In genomic region chr7:126471361-126471760, GRCm38 (mm10) we compare ENCODE assay signal across 24 mouse cellular contexts. TPM values are rescaled to one million over a fixed set of nuclear protein-coding genes. Genes with fewer than 3 reads are reported as not detected.
DNase-seq lines count a peak whose midpoint lies in the region; ATAC-seq and TF ChIP-seq lines count a peak whose summit lies in the region.
"Had no signal": no experiment of that assay in that cellular context is flagged by ENCODE, and none has a peak within 500 bp of the region (broad histone marks: within the 10 kb centered on the region; RNA-seq: fewer than 3 reads in every experiment).

No protein-coding gene starts in this region.

- WGBS in limb, embryonic 12.5 days, result 93% methylated on average over 5 of the region's 5 CpGs
- WGBS in limb, embryonic 10.5 days, result 92% methylated on average over 5 of the region's 5 CpGs
- 78% methylated on average over 5 of the region's 5 CpGs for WGBS in liver, postnatal 0 days (ENCODE audit: insufficient replicate concordance)

- no peak for TF ChIP-seq EP300 in liver, postnatal 0 days (IDR thresholded peaks at IDR 0.05; ENCODE audit: low read depth)

- H3K4me2 ChIP-seq in limb, embryonic 12.5 days, result no peak overlapping the region
- H3K4me2 ChIP-seq in liver, postnatal 0 days (ENCODE audit: low read depth, low read length), result peak overlapping the region; percentile 98; the same call in 1 of the 2 replicates
- H3K4me2 ChIP-seq: embryonic facial prominence, embryonic 12.5 days; forebrain, embryonic 12.5 days; forebrain, embryonic 15.5 days; heart, embryonic 12.5 days; heart, embryonic 15.5 days; hindbrain, embryonic 13.5 days had no signal

- no peak for TF ChIP-seq CTCF in liver, postnatal 0 days (IDR thresholded peaks at IDR 0.05; ENCODE audit: low read depth)

- no peaks in the 10 kb centered on the region for H3K9me3 ChIP-seq in limb, embryonic 12.5 days
- no peaks in the 10 kb centered on the region for H3K9me3 ChIP-seq in limb, embryonic 10.5 days (replicated peaks)
- no peaks in the 10 kb centered on the region for H3K9me3 ChIP-seq in megakaryocyte, embryonic 14.5 days
- no peaks in the 10 kb centered on the region for H3K9me3 ChIP-seq in liver, postnatal 0 days (ENCODE audit: low read length)
- H3K9me3 ChIP-seq: embryonic facial prominence, embryonic 12.5 days; forebrain, embryonic 12.5 days; forebrain, embryonic 15.5 days; heart, embryonic 12.5 days; heart, embryonic 15.5 days; hindbrain, embryonic 10.5 days; hindbrain, embryonic 13.5 days had no signal

- H3K9ac ChIP-seq in limb, embryonic 12.5 days (replicated peaks), result 0 out of 2 replicates have a peak overlapping the region, but pooled peaks have one; percentile 23
- H3K9ac ChIP-seq in liver, postnatal 0 days (replicated peaks), result no peak overlapping the region
- H3K9ac ChIP-seq: embryonic facial prominence, embryonic 12.5 days; forebrain, embryonic 12.5 days; forebrain, embryonic 15.5 days; heart, embryonic 12.5 days; heart, embryonic 15.5 days had no signal

- H3K4me3 ChIP-seq in limb, embryonic 12.5 days (replicated peaks), result no peak overlapping the region
- no peak overlapping the region for H3K4me3 ChIP-seq in limb, embryonic 10.5 days
- H3K4me3 ChIP-seq in megakaryocyte, embryonic 14.5 days (replicated peaks), result peak overlapping the region; percentile 98
- H3K4me3 ChIP-seq in liver, postnatal 0 days (ENCODE audit: low read depth, low read length), result no peak overlapping the region
- H3K4me3 ChIP-seq: embryonic facial prominence, embryonic 12.5 days; erythroblast, embryonic 14.5 days; forebrain, embryonic 12.5 days; forebrain, embryonic 15.5 days; heart, embryonic 12.5 days; heart, embryonic 15.5 days; hindbrain, embryonic 13.5 days had no signal

- no peak overlapping the region for H3K27ac ChIP-seq in limb, embryonic 12.5 days
- H3K27ac ChIP-seq in limb, embryonic 10.5 days, result no peak overlapping the region
- H3K27ac ChIP-seq in liver, postnatal 0 days (ENCODE audit: low read depth), result no peak overlapping the region
- H3K27ac ChIP-seq: embryonic facial prominence, embryonic 12.5 days; forebrain, embryonic 12.5 days; forebrain, embryonic 15.5 days; heart, embryonic 15.5 days; hindbrain, embryonic 10.5 days; hindbrain, embryonic 13.5 days had no signal

- DNase-seq in limb, embryonic 10.5 days (ENCODE audit: low spot score), result no peak
- DNase-seq in liver, postnatal 0 days, result no peak
- no peak for DNase-seq in retina, embryonic 14.5 days (ENCODE audit: low spot score)
- DNase-seq: adrenal gland, adult 2 months; adrenal gland, postnatal 14 days; B cell, adult 2 months; cerebellum, adult 11-12 months; cerebellum, postnatal 14 days; heart, adult 18-20 months; heart, postnatal 10 days; heart, postnatal 36 days had no signal

- H3K36me3 ChIP-seq in limb, embryonic 12.5 days, result peaks cover 67% of the 10 kb centered on the region
- H3K36me3 ChIP-seq in limb, embryonic 10.5 days, result peaks cover 69% of the 10 kb centered on the region
- peaks cover 73% of the 10 kb centered on the region for H3K36me3 ChIP-seq in megakaryocyte, embryonic 14.5 days (replicated peaks; ENCODE audit: low read length)
- H3K36me3 ChIP-seq in liver, postnatal 0 days (replicated peaks; ENCODE audit: insufficient read depth, low read length), result peaks cover 45% of the 10 kb centered on the region

- ATAC-seq in limb, embryonic 12.5 days (ENCODE audit: insufficient number of reproducible peaks, insufficient read depth, low FRiP score, low TSS enrichment, low read depth), result no peak
- ATAC-seq in megakaryocyte, adult 5-6 weeks (ENCODE audit: poor library complexity, severe bottlenecking), result no peak
- ATAC-seq in liver, postnatal 0 days, result no peak
- ATAC-seq: CD4-positive, CD25-positive, alpha-beta regulatory T cell, adult 4 months; forebrain, embryonic 15.5 days; hindbrain, embryonic 16.5 days had no signal

- H3K4me1 ChIP-seq in limb, embryonic 12.5 days (replicated peaks), result peaks cover 19% of the 10 kb centered on the region
- H3K4me1 ChIP-seq in limb, embryonic 10.5 days, result peaks cover 23% of the 10 kb centered on the region
- H3K4me1 ChIP-seq in megakaryocyte, embryonic 14.5 days, result peaks cover 92% of the 10 kb centered on the region
- peaks cover 33% of the 10 kb centered on the region for H3K4me1 ChIP-seq in liver, postnatal 0 days (ENCODE audit: insufficient read depth)

- no peaks in the 10 kb centered on the region for H3K27me3 ChIP-seq in limb, embryonic 12.5 days
- no peaks in the 10 kb centered on the region for H3K27me3 ChIP-seq in limb, embryonic 10.5 days (ENCODE audit: low read depth, poor library complexity, severe bottlenecking)
- H3K27me3 ChIP-seq in megakaryocyte, embryonic 14.5 days (replicated peaks), result no peaks in the 10 kb centered on the region
- no peaks in the 10 kb centered on the region for H3K27me3 ChIP-seq in liver, postnatal 0 days (ENCODE audit: insufficient read depth, low read length)
- H3K27me3 ChIP-seq: embryonic facial prominence, embryonic 12.5 days; forebrain, embryonic 12.5 days; forebrain, embryonic 15.5 days; heart, embryonic 12.5 days; heart, embryonic 15.5 days; hindbrain, embryonic 13.5 days had no signal

RNA-seq across cellular contexts. Expression of gene Sh2b1, which starts 3.9 kb away (rescaled TPM):
- polyA plus RNA-seq in limb, embryonic 12.5 days (2016; fragmentation: Nextera tagmentation; extraction: Ambion mirVana), result 57.8 and 59.9 TPM in 2 replicates
- polyA plus RNA-seq in limb, embryonic 10.5 days (2016; fragmentation: Nextera tagmentation; extraction: Ambion mirVana), result 55.1 and 62.5 TPM in 2 replicates
- polyA plus RNA-seq in megakaryocyte, embryonic 14.5 days (2012; ENCODE audit: insufficient read depth, low replicate concordance), result 94.0 and 146 TPM in 2 replicates
- total RNA-seq in megakaryocyte, adult 5-6 weeks (2015), result 18.2 and 20.6 TPM in 2 replicates
- 9.9 and 10.6 TPM in 2 replicates for total RNA-seq in megakaryocyte, adult 5-6 weeks (2017)
- 13.5 and 13.7 TPM in 2 replicates for polyA plus RNA-seq in liver, postnatal 0 days (2015; fragmentation: Nextera tagmentation; extraction: Ambion mirVana)

RNA-seq across cellular contexts. Expression of gene Atp2a1, which starts 8.5 kb away (rescaled TPM):
- 52.5 and 54.1 TPM in 2 replicates for polyA plus RNA-seq in limb, embryonic 12.5 days (2016; fragmentation: Nextera tagmentation; extraction: Ambion mirVana)
- 0.59 and 5.3 TPM in 2 replicates for polyA plus RNA-seq in limb, embryonic 10.5 days (2016; fragmentation: Nextera tagmentation; extraction: Ambion mirVana)
- polyA plus RNA-seq in megakaryocyte, embryonic 14.5 days (2012; ENCODE audit: insufficient read depth, low replicate concordance), result 1.1 and 1.4 TPM in 2 replicates
- total RNA-seq in megakaryocyte, adult 5-6 weeks (2015), result 0.07 and 0.52 TPM in 2 replicates
- total RNA-seq in megakaryocyte, adult 5-6 weeks (2017), result not detected in 2 replicates
- 2.2 and 34.1 TPM in 2 replicates for polyA plus RNA-seq in liver, postnatal 0 days (2015; fragmentation: Nextera tagmentation; extraction: Ambion mirVana)
- total RNA-seq: adrenal gland, adult 2 months had no signal
- polyA plus RNA-seq: adrenal gland, adult 2 months; erythroblast, embryonic 14.5 days had no signal

RNA-seq across cellular contexts. Expression of gene Tufm, which starts 15.8 kb away (rescaled TPM):
- 137 and 140 TPM in 2 replicates for polyA plus RNA-seq in limb, embryonic 12.5 days (2016; fragmentation: Nextera tagmentation; extraction: Ambion mirVana)
- 182 and 207 TPM in 2 replicates for polyA plus RNA-seq in limb, embryonic 10.5 days (2016; fragmentation: Nextera tagmentation; extraction: Ambion mirVana)
- 19.3 and 43.5 TPM in 2 replicates for polyA plus RNA-seq in megakaryocyte, embryonic 14.5 days (2012; ENCODE audit: insufficient read depth, low replicate concordance)
- total RNA-seq in megakaryocyte, adult 5-6 weeks (2015), result 40.2 and 44.3 TPM in 2 replicates
- 33.8 and 44.9 TPM in 2 replicates for total RNA-seq in megakaryocyte, adult 5-6 weeks (2017)
- polyA plus RNA-seq in liver, postnatal 0 days (2015; fragmentation: Nextera tagmentation; extraction: Ambion mirVana), result 57.6 and 57.7 TPM in 2 replicates

RNA-seq across cellular contexts. Expression of gene Atxn2l, which starts 31.9 kb away (rescaled TPM):
- 59.6 and 65.8 TPM in 2 replicates for polyA plus RNA-seq in limb, embryonic 12.5 days (2016; fragmentation: Nextera tagmentation; extraction: Ambion mirVana)
- polyA plus RNA-seq in limb, embryonic 10.5 days (2016; fragmentation: Nextera tagmentation; extraction: Ambion mirVana), result 60.6 and 62.5 TPM in 2 replicates
- 956 and 1,090 TPM in 2 replicates for polyA plus RNA-seq in megakaryocyte, embryonic 14.5 days (2012; ENCODE audit: insufficient read depth, low replicate concordance)
- 75.5 and 84.4 TPM in 2 replicates for total RNA-seq in megakaryocyte, adult 5-6 weeks (2015)
- total RNA-seq in megakaryocyte, adult 5-6 weeks (2017), result 26.1 and 40.5 TPM in 2 replicates
- 12.0 and 13.6 TPM in 2 replicates for polyA plus RNA-seq in liver, postnatal 0 days (2015; fragmentation: Nextera tagmentation; extraction: Ambion mirVana)

RNA-seq across cellular contexts. Expression of gene Rabep2, which starts 42.8 kb away (rescaled TPM):
- 37.1 and 37.7 TPM in 2 replicates for polyA plus RNA-seq in limb, embryonic 12.5 days (2016; fragmentation: Nextera tagmentation; extraction: Ambion mirVana)
- polyA plus RNA-seq in limb, embryonic 10.5 days (2016; fragmentation: Nextera tagmentation; extraction: Ambion mirVana), result 30.3 and 36.9 TPM in 2 replicates
- 97.9 and 143 TPM in 2 replicates for polyA plus RNA-seq in megakaryocyte, embryonic 14.5 days (2012; ENCODE audit: insufficient read depth, low replicate concordance)
- total RNA-seq in megakaryocyte, adult 5-6 weeks (2015), result 6.7 and 6.8 TPM in 2 replicates
- total RNA-seq in megakaryocyte, adult 5-6 weeks (2017), result 21.4 and 25.0 TPM in 2 replicates
- 7.1 and 7.2 TPM in 2 replicates for polyA plus RNA-seq in liver, postnatal 0 days (2015; fragmentation: Nextera tagmentation; extraction: Ambion mirVana)
